Mouse (Mus musculus) embryo, embryonic 9.5 days (tissue): ENCODE data around the gene Supt5.

Experiments used
- DNase-seq: peaks from one replicate; pipeline ENCODE4 v3.0.0-alpha.2; 2017; ENCODE audit errors: extremely low spot score

Gene Supt5

GRCm38 (mm10) chr7:28375176-28375921 is 36.8 kb upstream of the Supt5 start:
- peak; percentile 90 for DNase-seq

GRCm38 (mm10) chr7:28374647-28375046 is 36.1 kb upstream of the Supt5 start:
- DNase-seq: no peak

DNA sequence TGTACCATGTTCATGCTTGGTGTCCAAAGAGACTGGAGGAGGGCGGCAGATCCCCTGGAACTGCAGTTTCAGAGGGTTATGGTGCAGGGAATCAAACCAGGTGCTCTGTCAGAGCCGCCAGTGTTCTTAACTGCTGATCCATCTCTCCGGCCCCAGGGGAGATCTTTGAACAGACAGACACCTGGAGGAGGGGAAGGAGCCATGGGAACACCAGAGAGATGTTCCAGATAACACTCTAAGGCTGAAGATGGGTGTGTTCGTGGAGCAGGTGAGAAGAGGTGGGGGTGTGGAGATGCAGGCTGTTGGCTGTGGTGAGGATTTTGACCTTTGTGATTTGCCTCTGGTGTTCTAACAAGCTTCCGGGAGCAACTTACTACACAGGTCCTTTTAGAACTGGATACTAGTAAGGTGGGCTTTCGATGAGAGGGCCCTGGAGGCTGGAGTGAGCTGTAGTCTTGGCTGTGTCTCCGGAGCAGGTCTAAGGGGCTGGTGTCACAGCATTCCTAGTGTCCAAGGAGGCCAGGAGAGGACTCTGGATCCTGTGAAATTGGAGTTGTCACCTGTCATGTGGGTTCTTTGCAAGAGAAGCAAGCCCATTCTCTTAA is 35.4 kb upstream of the Supt5 start:
- DNase-seq: no peak

DNA sequence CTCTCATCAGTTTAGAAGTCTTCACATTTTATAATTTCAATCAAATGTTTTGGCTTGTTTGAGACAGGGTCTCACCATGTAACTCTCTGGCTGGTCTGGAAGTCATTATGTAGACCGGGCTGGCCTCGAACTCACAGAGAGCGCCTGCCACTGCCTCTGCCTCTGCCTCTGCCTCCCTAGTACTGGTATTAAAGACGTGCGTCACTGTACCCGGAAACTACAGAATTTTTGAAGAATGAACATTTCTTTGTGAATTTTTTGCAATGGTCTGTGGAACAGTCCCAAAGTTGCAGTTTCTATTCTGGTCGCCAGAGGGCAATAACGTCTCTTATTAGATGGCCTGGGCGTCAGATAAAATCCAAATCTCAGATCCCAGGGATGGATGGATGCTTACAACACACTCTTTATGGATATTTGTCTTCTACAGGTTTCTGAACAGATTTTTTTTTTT is 34.6 kb upstream of the Supt5 start:
- DNase-seq: no peak

DNA sequence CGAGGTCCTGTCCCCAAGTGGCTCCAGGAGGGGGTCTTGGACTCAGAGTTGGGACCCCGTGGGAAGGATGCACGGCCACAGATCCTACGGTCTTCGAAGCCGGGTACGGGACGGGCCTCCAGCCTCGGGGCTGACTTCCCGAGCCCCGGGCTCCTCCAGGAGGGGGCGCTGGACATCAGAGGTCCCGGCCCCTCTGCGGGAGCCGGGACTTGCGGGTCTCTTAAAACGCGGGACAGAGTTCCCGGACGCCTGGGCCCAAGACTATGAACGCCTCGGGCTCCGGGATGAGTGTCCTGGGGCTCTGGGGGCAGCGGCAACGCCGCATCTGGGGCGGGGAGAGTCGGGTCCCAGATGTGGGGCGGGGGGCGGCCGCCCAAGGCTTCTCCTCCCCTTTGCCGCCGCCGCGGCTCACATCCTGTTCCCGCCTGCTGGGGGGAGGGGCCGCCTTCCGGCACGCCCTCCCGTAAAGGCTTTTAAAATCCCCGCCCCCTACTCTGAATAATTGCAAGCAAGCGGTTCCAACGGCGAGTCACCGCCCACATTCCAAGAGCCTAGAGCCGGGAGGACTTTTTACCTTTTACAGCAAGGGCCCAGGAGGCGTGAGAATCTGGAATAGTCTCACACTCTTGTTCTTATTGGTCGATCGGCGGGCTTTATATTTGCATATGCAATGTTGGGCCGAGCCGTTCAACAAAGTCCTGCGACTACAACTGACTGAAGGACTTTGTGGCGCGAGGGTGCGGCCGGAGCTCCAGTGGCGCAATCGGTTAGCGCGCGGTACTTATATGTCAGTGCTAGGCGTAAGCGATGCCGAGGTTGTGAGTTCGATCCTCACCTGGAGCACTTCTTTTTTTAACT is 33.9 kb upstream of the Supt5 start, which contains the start of gene Plekhg2:
Gene Plekhg2 (minus strand): TSS at position 349 of the 858 bp plus-strand sequence.
- DNase-seq: peak; percentile 99

GRCm38 (mm10) chr7:28371514-28371989 is 33.0 kb upstream of the Supt5 start:
- peak; percentile 76 for DNase-seq

- no peak for DNase-seq
Observed at GRCm38 (mm10) chr7:28370977-28371513, 32.5 kb upstream of the Supt5 start.

DNA sequence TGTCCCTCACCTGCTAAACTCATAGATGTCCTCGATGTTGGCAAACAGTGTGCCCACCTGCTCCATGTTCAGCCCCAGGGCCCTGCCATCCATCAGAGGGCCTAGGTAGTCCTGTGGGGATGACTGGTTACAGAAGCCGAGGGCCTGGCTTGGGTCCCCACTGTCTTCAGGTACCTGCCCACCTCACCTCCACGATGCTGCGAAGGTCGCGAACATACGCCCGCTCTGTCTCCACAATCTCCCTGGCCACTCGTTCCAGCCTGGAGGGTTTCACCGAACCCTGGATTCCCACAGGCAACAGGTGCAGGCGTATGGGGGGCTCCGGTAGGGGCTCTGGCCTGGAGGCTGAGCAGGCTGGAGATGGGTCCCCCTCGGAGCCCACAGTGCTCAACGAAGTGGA is 31.5 kb upstream of the Supt5 start:
- no peak for DNase-seq

- no peak for DNase-seq
Observed at GRCm38 (mm10) chr7:28368276-28368920, 29.9 kb upstream of the Supt5 start.

- DNase-seq: no peak
Observed at GRCm38 (mm10) chr7:28367663-28368275, 29.2 kb upstream of the Supt5 start.

- DNase-seq: no peak
Observed at GRCm38 (mm10) chr7:28362441-28363060, 24.0 kb upstream of the Supt5 start.

- DNase-seq: no peak
Observed at GRCm38 (mm10) chr7:28361647-28362341, 23.2 kb upstream of the Supt5 start.

DNA sequence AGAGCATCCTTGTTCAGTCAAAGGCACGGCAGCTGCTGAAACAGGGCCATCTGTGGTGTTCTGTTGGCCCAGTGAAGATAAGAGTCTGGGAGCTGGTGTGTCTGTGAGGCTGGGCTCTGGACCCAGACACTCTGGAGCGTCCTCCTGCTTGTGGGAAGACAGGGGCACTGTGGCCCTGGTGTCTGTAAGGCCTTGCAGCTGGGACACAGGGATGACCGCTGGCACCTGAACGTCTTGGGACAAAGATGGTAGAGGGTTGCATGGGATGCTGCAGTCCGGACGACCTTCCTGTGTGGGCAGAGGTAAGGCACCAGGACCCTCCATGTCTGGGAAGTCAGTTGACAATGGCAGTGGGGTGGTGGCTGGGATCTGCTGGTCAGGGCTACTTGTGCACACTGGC is 21.7 kb upstream of the Supt5 start:
- DNase-seq: no peak

DNA sequence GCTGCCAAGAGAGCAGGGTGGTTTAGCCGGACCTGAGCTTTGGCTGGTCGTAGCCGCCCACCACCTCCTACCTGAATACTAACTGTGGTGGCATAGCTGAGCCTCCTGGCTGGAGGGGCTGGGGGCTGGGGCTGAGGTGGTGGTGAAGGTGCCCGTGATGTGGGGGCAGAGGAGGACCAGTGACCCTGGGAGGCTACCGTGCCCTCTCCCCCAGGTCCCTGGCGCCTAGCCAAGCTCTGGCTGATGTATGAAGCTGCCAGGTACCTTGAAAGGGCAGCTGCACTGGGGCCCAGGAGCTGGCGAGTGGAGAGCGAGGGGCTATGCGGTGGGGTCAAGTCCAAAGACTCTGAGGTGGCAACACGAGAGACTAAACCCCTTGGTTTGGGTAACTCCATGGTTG is 21.3 kb upstream of the Supt5 start:
- DNase-seq: no peak

GRCm38 (mm10) chr7:28358431-28358830 is 19.9 kb upstream of the Supt5 start:
- DNase-seq: no peak

DNA sequence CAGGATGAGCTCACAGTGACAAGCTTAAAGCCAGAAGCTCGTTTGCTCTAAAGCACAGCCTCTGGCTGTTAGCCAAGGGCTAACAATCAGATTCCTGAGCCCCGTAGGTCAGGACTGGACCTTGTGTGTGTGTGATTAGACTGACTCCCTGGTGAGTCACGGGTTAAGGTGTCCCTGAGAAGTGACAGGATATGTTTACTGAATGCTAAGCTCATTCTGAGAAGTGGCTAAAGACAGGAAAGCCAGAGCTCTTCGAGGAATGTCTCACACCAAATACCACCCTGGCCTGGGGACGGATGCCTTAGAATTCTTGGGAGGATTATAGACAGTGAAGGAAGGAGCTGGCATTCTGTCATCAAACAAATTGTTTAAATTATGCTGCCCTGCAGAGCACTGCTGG is 19.4 kb upstream of the Supt5 start:
- no peak for DNase-seq

DNA sequence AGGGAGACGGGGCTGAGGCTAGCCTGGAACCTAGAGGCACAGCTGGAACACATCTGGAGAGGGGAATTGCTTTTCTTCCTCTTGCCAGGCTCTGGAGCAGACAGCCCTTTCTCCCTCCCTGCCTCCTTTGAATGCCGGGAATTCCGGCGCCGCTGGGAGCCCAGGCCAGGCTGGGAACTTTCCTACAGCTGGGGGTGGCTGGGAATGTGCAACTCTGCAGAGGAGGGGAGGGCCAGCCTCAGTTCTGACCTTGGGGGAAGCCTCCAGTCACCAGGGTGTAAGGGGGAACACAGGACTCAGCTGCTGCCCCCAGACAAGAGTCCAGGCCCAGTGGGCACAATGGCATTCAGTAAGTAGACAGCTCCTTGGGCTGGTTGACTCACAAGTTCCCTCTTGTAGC is 18.4 kb upstream of the Supt5 start:
- peak; percentile 68 for DNase-seq

DNA sequence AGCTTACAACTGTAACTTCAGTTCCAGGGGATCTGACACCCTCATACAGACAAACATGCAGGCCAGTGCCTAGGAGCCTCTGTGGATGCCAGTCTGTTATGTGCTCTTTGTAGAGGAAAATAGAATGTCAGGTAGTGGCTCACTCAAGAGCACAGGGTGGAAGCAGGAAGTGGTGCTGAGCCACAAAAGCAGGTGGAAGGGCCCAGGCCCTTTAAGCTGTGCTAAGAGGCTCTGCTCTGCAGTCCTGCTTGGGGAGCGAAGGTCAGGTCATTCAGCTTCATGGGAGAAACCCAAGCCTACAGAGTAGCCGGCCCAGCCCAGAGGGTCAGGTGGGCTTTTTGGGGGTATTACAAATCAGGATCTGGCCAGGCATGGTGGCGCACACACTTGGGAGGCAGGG is 16.7 kb upstream of the Supt5 start:
- no peak for DNase-seq

DNA sequence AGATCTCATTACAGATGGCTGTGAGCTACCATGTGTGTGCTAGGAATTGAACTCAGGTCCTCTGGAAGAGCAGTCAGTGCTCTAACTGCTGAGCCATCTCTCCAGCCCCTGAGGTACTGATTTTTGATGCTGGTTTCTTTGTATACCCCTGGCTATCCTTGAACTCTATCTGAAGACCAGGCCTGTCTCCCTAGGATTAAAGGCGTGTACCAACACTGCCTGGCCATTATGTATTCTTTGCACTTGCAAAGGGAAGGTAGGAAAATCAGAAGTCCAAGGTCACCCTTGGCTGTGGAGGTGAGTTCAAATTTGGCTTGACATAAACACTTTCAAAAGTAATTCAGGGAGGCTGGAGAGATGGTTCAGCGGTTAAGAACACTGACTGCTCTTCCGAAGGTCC is 16.1 kb upstream of the Supt5 start:
- no peak for DNase-seq

GRCm38 (mm10) chr7:28354113-28354581 is 15.6 kb upstream of the Supt5 start:
- DNase-seq: no peak
